Mouse (Mus musculus) liver, embryonic 14.5 days (tissue): ENCODE data around the gene Scoc. TPM values are rescaled to one million over a fixed set of nuclear protein-coding genes. Genes with fewer than 3 reads are reported as not detected.
A peak's percentile ranks its signal among the peaks of the same experiment; 100 is the strongest.

Source experiments
- ATAC-seq: fragments of 200-750 bp; cut with Nextera tagmentation; 2 replicates; pipeline ENCODE4 v1.8.0; 2017; ENCODE audit warnings: moderate number of reproducible peaks, mild to moderate bottlenecking, moderate library complexity; ENCODE audit not compliant: insufficient read depth
- DNase-seq, 3 experiments: peaks; one replicate each; pipeline ENCODE4 v3.0.0-alpha.2; 2012 to 2013; ENCODE audit warnings: low read depth in 3 of 3, low spot score in 3 of 3
- H3K27ac ChIP-seq: fragments of 300-500 bp; sonication (generic); 2 replicates; pipeline ENCODE4 v1.5.1; 2014; ENCODE audit warnings: moderate library complexity, mild to moderate bottlenecking, control low read depth, inconsistent platforms
- H3K27me3 ChIP-seq: fragments of 300-500 bp; sonication (generic); 2 replicates; pipeline ENCODE4 v1.6.1; 2014; ENCODE audit warnings: mild to moderate bottlenecking, low read length, moderate library complexity; ENCODE audit not compliant: control insufficient read depth, insufficient read depth
- H3K36me3 ChIP-seq: fragments of 300-500 bp; sonication (generic); replicated peaks from 2 replicates; pipeline ENCODE4 v1.6.1; 2014; ENCODE audit warnings: low read depth; ENCODE audit not compliant: control insufficient read depth, insufficient read depth
- H3K4me1 ChIP-seq, 2 experiments: fragments of 200-500 bp in 1 of 2; fragments of 300-500 bp in 1 of 2; sonication (generic) in 1 of 2; replicated peaks; 2 replicates each; pipeline ENCODE4 v1.6.1; 2012 to 2014; ENCODE audit warnings: antibody characterized with exemption in 1 of 2, inconsistent platforms in 1 of 2, low read length in 1 of 2; ENCODE audit not compliant: control insufficient read depth in 2 of 2, insufficient read depth in 2 of 2
- H3K4me2 ChIP-seq: fragments of 300-500 bp; sonication (generic); 2 replicates; pipeline ENCODE4 v1.6.1; 2014; ENCODE audit warnings: low read depth, mild to moderate bottlenecking, control low read depth, moderate library complexity
- H3K4me3 ChIP-seq, 2 experiments: fragments of 200-500 bp in 1 of 2; fragments of 300-500 bp in 1 of 2; sonication (generic) in 1 of 2; 2 replicates each; pipeline ENCODE4 v1.5.1; 2012 to 2014; ENCODE audit warnings: low read depth in 2 of 2, low read length in 2 of 2, mild to moderate bottlenecking in 2 of 2, control low read depth in 1 of 2, inconsistent platforms in 1 of 2, moderate library complexity in 1 of 2; ENCODE audit not compliant: insufficient read depth in 1 of 2
- H3K9ac ChIP-seq: fragments of 300-500 bp; sonication (generic); replicated peaks from 2 replicates; pipeline ENCODE4 v1.6.1; 2014; ENCODE audit warnings: mild to moderate bottlenecking, control low read depth, moderate library complexity
- H3K9me3 ChIP-seq: fragments of 300-500 bp; sonication (generic); 2 replicates; pipeline ENCODE4 v1.6.1; 2016; ENCODE audit warnings: low read length, mixed read lengths; ENCODE audit not compliant: control insufficient read depth
- CTCF ChIP-seq: IDR thresholded peaks from 2 replicates; pipeline ENCODE4 v1.5.1; 2016; ENCODE audit warnings: antibody characterized with exemption, low read depth, control low read depth
- EP300 ChIP-seq: IDR thresholded peaks from 2 replicates; pipeline ENCODE4 v1.6.1; 2016; ENCODE audit warnings: antibody characterized with exemption, low read depth
- WGBS: fragments of 180-500 bp; shearing (Covaris S2); extraction: QIAGEN DNeasy Blood & Tissue Kit; methylation state at CpG from one replicate; pipeline ENCODE4 v1.1.7; 2014; ENCODE audit not compliant: insufficient replicate concordance; 5-methylcytosine and 5-hydroxymethylcytosine counted together
- polyA plus RNA-seq, 2 experiments: library from polyadenylated mRNA; depleted of rRNA in 1 of 2; stranded (reverse) in 1 of 2; unstranded in 1 of 2; fragments of >200 nt; fragmentation: Nextera tagmentation in 1 of 2; extraction: Ambion mirVana in 1 of 2; gene quantifications; 2 replicates each; pipeline versions ENCODE4 v1.2.1 to v1.2.3; 2012 to 2014

Gene Scoc
- polyA plus RNA-seq, 2 experiments: 40.3 to 65.5 TPM

GRCm38 (mm10) chr8:83390006-83390701 is 68.0 kb downstream of the Scoc start:
- no peaks in the 10 kb centered on the region for H3K9me3 ChIP-seq
- no peaks in the 10 kb centered on the region for H3K36me3 ChIP-seq
- no peak overlapping the region for H3K27ac ChIP-seq
- peaks cover 0 to 4% of the 10 kb centered on the region in 2 experiments; a peak in 1 of 4 replicates for H3K4me1 ChIP-seq
- TF ChIP-seq EP300 (no peak), CTCF (no peak)
- H3K4me2 ChIP-seq: peak overlapping the region; percentile 71
- H3K27me3 ChIP-seq: peaks cover 34% of the 10 kb centered on the region
- ATAC-seq: no peak
- 12% methylated on average over 14 of the region's 14 CpGs for WGBS
- no peak for DNase-seq
- peak overlapping the region; percentile 2 to 49; a peak in 3 of 4 replicates for H3K4me3 ChIP-seq
- peak overlapping the region; percentile 33; the same call in 1 of the 2 replicates for H3K9ac ChIP-seq

DNA sequence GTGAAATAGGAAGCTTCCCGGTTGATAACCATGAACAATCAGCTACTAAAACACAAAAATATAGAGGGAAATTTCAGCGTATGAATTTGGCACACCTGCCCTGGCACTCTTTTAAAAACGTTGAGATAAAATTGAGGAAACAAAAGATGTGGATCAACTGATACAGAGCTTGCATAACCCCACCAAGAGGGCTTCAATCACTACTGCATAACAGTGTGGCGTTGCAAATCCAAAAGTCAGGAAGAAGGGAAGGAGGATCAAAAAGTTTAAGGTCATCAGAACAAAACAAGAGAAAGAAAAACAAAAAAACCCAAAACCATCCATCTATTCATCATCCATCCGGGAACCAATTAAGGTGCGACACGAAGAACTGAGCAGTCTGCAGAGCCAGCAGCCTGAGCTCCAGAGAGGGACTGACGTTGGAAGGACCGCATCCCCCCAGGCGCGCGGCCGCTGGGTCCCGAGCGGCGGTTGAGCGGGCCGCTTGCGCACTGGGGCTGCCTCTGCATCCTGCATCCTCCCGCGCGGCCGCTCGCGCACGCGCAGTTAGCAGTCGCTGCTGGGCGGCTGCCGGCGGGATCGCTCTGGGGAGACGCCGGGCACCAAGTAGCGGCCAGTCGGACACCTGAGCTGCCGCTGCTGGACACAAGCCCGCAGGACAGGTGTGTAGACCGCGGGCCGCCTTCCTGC is 68.7 kb downstream of the Scoc start, which contains the start of gene Clgn:
Gene Clgn (plus strand): TSS at position 552 of the 690 bp plus-strand sequence.
- Histone ChIP-seq H3K36me3 (no peaks in the 10 kb centered on the region), H3K4me3 (peak within 1 kb of the TSS; percentile 2 to 49; a peak in 3 of 4 replicates), H3K27me3 (peaks cover 34% of the 10 kb centered on the region), H3K4me1 (peaks cover 0 to 4% of the 10 kb centered on the region in 2 experiments; a peak in 1 of 4 replicates), H3K27ac (no peak within 1 kb of the TSS), H3K4me2 (peak within 1 kb of the TSS; percentile 71), H3K9ac (peak within 1 kb of the TSS; percentile 33; the same call in 1 of the 2 replicates), H3K9me3 (no peaks in the 10 kb centered on the region)
- WGBS: 3% methylated on average over 41 of the region's 41 CpGs
- ATAC-seq (peak; percentile 50; the same call in 1 of the 2 replicates), DNase-seq (no peak)
- TF ChIP-seq CTCF (no peak), EP300 (no peak)

- 9% methylated on average over 2 of the region's 2 CpGs for WGBS
- no peaks in the 10 kb centered on the region for H3K9me3 ChIP-seq
Measured at GRCm38 (mm10) chr8:83382850-83383249, 75.3 kb downstream of the Scoc start.

GRCm38 (mm10) chr8:83381016-83381415 is 77.2 kb downstream of the Scoc start:
- no peaks in the 10 kb centered on the region for H3K36me3 ChIP-seq
- no peak overlapping the region for H3K4me3 ChIP-seq
- H3K4me1 ChIP-seq: peaks cover 2 to 3% of the 10 kb centered on the region in 2 experiments; a peak in 2 of 4 replicates
- TF ChIP-seq EP300 (no peak), CTCF (no peak)
- DNase-seq (no peak), ATAC-seq (no peak)
- no peaks in the 10 kb centered on the region for H3K27me3 ChIP-seq
- H3K4me2 ChIP-seq: no peak overlapping the region
- H3K9me3 ChIP-seq: no peaks in the 10 kb centered on the region
- H3K9ac ChIP-seq: no peak overlapping the region
- 68% methylated on average over 2 of the region's 2 CpGs for WGBS
- no peak overlapping the region for H3K27ac ChIP-seq

More at GRCm38 (mm10) chr8:83382850-83383249, 75.3 kb downstream of the Scoc start:
- H3K4me2 ChIP-seq: no peak overlapping the region
- no peak overlapping the region for H3K27ac ChIP-seq
- H3K4me1 ChIP-seq: peaks cover 2 to 3% of the 10 kb centered on the region in 2 experiments; a peak in 2 of 4 replicates
- DNase-seq (no peak), ATAC-seq (no peak)
- peaks cover 3% of the 10 kb centered on the region; the same call in 1 of the 2 replicates for H3K27me3 ChIP-seq
- H3K9ac ChIP-seq: no peak overlapping the region
- no peaks in the 10 kb centered on the region for H3K36me3 ChIP-seq
- no peak for TF ChIP-seq EP300
- TF ChIP-seq CTCF: no peak
- H3K4me3 ChIP-seq: no peak overlapping the region

GRCm38 (mm10) chr8:83380141-83380540 is 78.0 kb downstream of the Scoc start:
- Histone ChIP-seq H3K27me3 (no peaks in the 10 kb centered on the region), H3K4me2 (no peak overlapping the region), H3K9me3 (no peaks in the 10 kb centered on the region), H3K4me3 (no peak overlapping the region), H3K9ac (no peak overlapping the region), H3K36me3 (no peaks in the 10 kb centered on the region), H3K27ac (no peak overlapping the region), H3K4me1 (peaks cover 2 to 3% of the 10 kb centered on the region in 2 experiments; a peak in 2 of 4 replicates)
- DNase-seq (no peak), ATAC-seq (no peak)
- TF ChIP-seq EP300 (no peak), CTCF (no peak)
- WGBS: 28% methylated on average over 4 of the region's 4 CpGs

Other genes with a start within 250 kb of the Scoc start
- gene Ucp1, start 168.0 kb downstream of the Scoc start, polyA plus RNA-seq (2012; rRNA removed): not detected in 2 replicates
- not detected in 2 replicates for gene Ucp1, start 168.0 kb downstream of the Scoc start, polyA plus RNA-seq (2014; fragmentation: Nextera tagmentation; extraction: Ambion mirVana)
- 2.1 and 2.9 TPM in 2 replicates for gene Elmod2, start 125.9 kb downstream of the Scoc start, polyA plus RNA-seq (2012; rRNA removed)
- 6.3 and 6.6 TPM in 2 replicates for gene Elmod2, start 125.9 kb downstream of the Scoc start, polyA plus RNA-seq (2014; fragmentation: Nextera tagmentation; extraction: Ambion mirVana)
- not detected in 2 replicates for gene Mgat4d, start 109.9 kb downstream of the Scoc start, polyA plus RNA-seq (2012; rRNA removed)
- gene Mgat4d, start 109.9 kb downstream of the Scoc start, polyA plus RNA-seq (2014; fragmentation: Nextera tagmentation; extraction: Ambion mirVana): not detected in 2 replicates
- gene Clgn, start 68.5 kb downstream of the Scoc start, polyA plus RNA-seq (2012; rRNA removed): 0.12 and 0.26 TPM in 2 replicates
- gene Clgn, start 68.5 kb downstream of the Scoc start, polyA plus RNA-seq (2014; fragmentation: Nextera tagmentation; extraction: Ambion mirVana): 0.39 and 0.54 TPM in 2 replicates
- gene Olfr370, start 77.4 kb upstream of the Scoc start, polyA plus RNA-seq (2012; rRNA removed): not detected in 2 replicates
- gene Olfr370, start 77.4 kb upstream of the Scoc start, polyA plus RNA-seq (2014; fragmentation: Nextera tagmentation; extraction: Ambion mirVana): not detected in 2 replicates
- gene Ndufb7, start 108.3 kb upstream of the Scoc start, polyA plus RNA-seq (2012; rRNA removed): 160 and 197 TPM in 2 replicates
- gene Ndufb7, start 108.3 kb upstream of the Scoc start, polyA plus RNA-seq (2014; fragmentation: Nextera tagmentation; extraction: Ambion mirVana): 283 and 290 TPM in 2 replicates
- 176 and 217 TPM in 2 replicates for gene Tecr, start 149.6 kb upstream of the Scoc start, polyA plus RNA-seq (2012; rRNA removed)
- gene Tecr, start 149.6 kb upstream of the Scoc start, polyA plus RNA-seq (2014; fragmentation: Nextera tagmentation; extraction: Ambion mirVana): 294 and 325 TPM in 2 replicates
- gene Dnajb1, start 149.8 kb upstream of the Scoc start, polyA plus RNA-seq (2012; rRNA removed): 26.1 and 32.7 TPM in 2 replicates
- 37.6 and 37.8 TPM in 2 replicates for gene Dnajb1, start 149.8 kb upstream of the Scoc start, polyA plus RNA-seq (2014; fragmentation: Nextera tagmentation; extraction: Ambion mirVana)
- 22.5 and 27.2 TPM in 2 replicates for gene Gipc1, start 194.3 kb upstream of the Scoc start, polyA plus RNA-seq (2012; rRNA removed)
- gene Gipc1, start 194.3 kb upstream of the Scoc start, polyA plus RNA-seq (2014; fragmentation: Nextera tagmentation; extraction: Ambion mirVana): 32.5 and 34.7 TPM in 2 replicates
- 0.09 and 0.19 TPM in 2 replicates for gene Ptger1, start 208.3 kb upstream of the Scoc start, polyA plus RNA-seq (2012; rRNA removed)
- gene Ptger1, start 208.3 kb upstream of the Scoc start, polyA plus RNA-seq (2014; fragmentation: Nextera tagmentation; extraction: Ambion mirVana): 0.18 and 0.47 TPM in 2 replicates
- gene Pkn1, start 240.8 kb upstream of the Scoc start, polyA plus RNA-seq (2012; rRNA removed): 8.7 and 9.5 TPM in 2 replicates
- gene Pkn1, start 240.8 kb upstream of the Scoc start, polyA plus RNA-seq (2014; fragmentation: Nextera tagmentation; extraction: Ambion mirVana): 6.9 TPM in 2 replicates